Mouse (Mus musculus): ENCODE measurements around the gene Rsu1.

Gene Rsu1

GRCm38 (mm10) chr2:13048649-13049048 lies 222.6 kb downstream of the Rsu1 start:
- DNase-seq (ENCODE audit: low spot score in 2 of 2), result no peak

DNA sequence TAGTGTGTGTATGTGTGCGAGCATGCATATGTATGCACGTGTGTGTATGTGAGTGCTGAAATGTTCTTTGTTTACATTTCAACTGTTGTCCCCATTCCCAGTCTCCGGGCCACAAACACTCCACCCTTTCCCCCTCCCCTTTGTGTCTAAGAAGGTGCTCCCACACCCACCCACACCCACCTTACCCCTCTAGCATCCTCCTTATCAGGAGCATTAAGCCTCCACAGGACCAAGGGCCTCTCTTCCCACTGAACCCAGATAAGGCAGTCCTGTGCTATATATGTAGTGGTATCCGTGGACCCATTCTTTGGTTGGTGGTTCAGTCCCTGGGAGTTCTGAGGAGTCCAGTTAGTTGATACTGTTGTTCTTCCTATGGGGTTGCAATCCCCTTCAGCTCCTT lies 226.7 kb downstream of the Rsu1 start:
- DNase-seq (ENCODE audit: low spot score in 2 of 2), result no peak

GRCm38 (mm10) chr2:13039785-13040184 lies 231.4 kb downstream of the Rsu1 start:
- DNase-seq (ENCODE audit: low spot score in 2 of 2), result no peak

DNA sequence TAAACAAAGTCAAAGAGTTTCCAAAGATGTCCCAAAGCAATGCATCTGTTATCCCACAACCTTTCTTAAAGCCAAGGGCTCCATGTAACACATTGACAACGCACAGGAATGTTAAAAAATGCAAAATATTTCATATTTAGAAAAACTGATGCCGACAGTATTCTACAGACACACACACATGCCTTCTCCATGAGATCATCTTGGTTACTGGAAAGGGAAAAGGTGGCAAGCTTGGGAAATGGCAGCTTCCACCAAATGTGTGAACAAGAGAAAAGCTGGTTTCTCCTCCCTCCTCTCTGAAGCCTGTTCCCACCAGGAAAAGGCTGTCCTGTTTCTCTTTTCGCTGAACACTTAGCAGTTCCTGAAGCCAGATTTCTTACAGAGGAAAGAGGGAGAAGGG lies 232.4 kb downstream of the Rsu1 start:
- no peak for DNase-seq (ENCODE audit: low spot score in 2 of 2)
